Mouse (Mus musculus) bone marrow, adult 2 months (tissue): ENCODE measurements around the gene Cuta.

Experiments used
- CTCF ChIP-seq: fragments of 200-500 bp; IDR thresholded peaks from 2 replicates; pipeline ENCODE4 v1.5.1; 2011; ENCODE audit warnings: low read length, control low read depth; ENCODE audit not compliant: control insufficient read depth, insufficient read depth
- POLR2A ChIP-seq: fragments of 200-500 bp; IDR thresholded peaks from 2 replicates; pipeline ENCODE4 v1.6.1; 2011; ENCODE audit warnings: low read depth, mild to moderate bottlenecking, control low read depth, low read length, borderline replicate concordance; ENCODE audit not compliant: control insufficient read depth

- TF ChIP-seq POLR2A (no peak), CTCF (no peak)
These were observed 22.3 kb upstream of the Cuta start for GRCm38 (mm10) chr17:26961572-26962240.
